Mouse (Mus musculus): ENCODE measurements around the gene Kl.

Kl gene

DNA sequence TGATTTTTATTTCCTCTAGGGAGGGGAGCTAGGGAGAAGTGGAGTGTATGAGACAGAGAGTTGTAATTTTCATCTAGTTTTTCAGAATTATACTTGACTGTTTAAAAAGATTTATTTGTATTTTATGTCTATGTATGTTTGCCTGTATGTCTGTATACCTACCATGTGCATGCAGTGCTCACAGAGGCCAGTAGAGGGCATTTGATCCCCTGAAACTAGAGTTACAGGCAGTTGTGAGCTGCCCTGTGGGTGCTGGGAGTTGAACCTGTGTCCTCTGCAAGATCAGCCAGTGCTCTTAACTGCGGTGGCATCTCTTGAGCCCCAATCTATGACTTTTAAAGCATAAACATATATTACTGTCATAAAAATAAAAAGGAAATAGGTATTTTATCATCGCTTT is 15.5 kb downstream of the Kl start:
- DNase-seq, result no peak

DNA sequence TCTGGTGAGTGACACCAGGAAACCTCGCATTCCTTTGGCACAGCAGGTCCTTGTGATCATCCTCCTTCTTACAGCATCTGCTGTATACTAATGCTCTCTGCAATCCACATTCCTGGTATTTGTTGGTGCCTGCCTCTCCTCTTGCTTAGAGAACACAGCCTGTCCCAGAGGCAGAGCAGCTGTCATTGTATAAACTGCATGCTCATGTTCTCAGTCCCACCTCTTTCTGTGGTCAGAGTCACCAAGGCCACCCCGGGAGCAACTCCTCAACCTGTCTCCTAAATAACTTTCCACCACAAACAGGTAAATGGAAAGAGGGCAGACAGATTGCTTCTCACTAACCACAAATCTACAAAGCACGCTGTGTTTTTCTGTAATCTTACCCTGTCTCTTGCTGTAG is 18.1 kb downstream of the Kl start:
- no peak for DNase-seq

DNA sequence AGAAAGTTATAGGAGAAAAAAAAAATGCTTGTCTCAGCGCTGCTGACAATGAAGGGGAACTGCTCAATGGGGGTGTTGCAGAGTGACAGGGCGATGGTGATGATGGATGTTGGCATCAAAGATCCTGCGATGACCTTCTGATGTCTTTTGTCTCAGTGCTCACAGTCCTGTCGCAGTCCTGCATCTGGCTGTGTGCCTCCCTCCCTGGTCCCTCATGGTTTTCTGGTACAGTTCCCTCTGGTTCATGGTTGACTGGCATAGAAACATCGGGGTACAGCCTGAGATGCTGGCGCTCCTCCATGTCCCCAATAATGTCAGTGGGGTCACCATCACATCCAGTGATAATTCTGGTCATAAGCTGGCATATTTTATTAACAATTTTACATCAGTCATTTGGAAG is 18.7 kb downstream of the Kl start:
- no peak for DNase-seq

DNA sequence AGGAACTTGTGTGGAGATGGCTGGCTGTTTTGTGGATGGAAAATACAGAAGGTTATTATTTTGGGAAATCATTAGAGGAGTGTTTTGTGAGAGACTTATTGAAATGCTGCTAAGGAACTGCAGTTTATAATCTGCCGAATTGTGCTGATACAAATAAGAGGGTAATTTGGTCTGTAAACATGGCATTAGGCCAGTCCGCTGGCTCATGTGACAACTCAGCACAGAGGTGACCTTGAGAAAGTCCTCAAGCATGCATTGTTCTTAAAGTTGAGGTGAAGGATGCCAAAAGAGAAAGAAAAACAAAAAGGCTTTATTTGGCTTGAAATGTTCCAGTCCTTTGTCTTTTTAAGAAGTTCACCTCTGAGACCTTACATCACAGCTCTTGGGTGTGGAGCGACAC is 21.8 kb downstream of the Kl start:
- no peak for DNase-seq

DNA sequence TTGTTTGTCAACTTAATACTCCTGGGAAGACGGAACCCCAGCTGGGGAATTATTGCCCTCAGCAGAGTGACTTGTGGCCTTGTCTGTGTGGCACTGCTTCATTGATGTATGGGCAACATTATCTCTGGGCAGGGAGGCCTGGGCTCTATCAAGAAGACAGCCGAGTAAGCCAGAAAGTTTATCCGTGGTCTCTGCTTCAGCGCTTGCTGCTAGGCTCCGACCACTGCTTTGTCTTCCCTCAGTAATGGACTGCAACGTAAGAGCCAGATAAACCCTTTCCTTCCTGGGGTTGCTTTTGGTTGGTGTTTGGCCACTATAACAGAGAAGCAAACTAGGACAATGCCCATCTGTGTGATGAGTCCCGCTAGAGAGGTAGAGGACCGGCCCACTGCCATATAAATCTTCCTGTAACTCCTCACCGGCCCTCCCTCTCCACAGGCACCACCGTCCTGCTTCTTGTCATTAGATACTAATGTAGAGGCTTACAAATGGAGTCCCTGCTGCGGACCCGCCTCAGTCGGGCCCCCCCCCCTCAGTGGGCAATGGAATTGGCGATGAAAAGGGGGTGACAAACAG is 25.1 kb downstream of the Kl start:
- DNase-seq, result no peak

DNA sequence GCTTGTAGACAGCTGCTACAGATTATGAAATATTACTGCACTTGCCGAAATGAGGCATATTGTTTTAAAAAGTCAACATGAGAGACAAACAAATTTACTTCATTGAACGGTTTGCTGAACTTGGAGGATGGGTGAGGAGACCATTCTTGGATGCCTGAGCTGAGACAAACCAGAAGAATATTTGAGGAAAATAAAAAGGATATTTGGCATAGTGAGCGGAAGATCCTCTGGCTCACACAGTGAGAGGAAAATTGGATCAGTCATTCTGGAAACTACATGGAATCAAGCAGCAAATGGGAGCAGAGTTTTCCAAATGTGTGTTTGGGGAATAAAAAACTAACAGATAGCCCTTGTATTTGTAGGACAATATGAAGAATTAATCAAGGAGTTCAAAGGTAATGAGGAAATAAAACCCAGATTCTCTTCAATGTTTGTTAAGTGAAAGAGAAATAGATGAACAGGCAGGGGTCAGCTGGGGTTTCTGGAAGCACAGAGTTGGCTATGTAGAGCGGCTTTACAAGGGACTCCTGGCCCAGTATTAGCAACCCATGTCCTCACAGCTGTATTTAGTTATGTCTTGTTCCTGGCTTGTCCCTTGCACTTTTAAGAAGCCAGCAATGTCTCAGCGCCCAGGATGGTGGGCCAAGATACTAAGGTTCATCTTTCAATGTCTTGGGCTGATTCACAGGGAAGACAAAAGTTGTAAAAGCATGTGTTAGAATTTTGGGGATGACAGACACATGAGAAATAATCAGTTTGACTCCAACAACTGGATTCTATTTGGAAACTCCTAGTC is 27.1 kb downstream of the Kl start:
- no peak for DNase-seq

DNA sequence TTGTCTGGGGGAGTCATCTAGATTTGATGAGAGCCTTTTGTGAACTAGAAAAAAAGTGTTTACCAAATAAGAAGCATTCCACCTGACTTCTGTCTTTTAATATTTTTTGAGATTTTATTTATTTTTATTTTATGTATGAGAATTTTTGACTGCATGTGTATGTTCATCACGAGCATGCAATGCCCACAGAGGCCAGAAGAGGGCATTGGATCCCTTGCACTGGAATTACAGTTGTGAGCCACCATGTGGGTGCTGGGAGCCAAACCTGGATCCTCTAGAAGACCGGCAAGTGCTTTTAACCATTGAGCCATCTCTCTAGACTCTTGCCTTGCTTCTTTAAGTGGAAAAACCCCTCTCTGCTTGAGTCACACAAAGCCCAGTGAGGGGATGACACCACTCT is 29.7 kb downstream of the Kl start:
- no peak for DNase-seq

DNA sequence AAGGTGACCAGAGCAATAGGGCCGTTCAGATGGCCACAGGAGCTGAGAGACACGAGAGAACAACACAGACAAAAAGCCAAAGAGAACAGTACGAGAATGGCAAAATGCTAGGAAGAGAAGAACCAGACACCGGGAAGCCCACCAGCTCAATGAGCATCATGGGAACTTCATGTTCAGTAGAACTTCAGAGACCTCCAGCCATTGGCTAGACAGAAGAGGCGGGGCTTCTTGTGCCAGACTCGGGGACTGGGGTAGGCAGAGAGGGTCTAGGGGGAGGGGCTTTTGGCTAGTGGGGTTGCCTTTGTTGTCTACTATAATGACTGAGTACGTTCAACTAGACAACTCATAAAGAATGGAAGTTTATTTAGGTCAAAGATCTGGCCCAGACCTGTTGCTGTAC is 41.7 kb downstream of the Kl start:
- DNase-seq, result no peak

DNA sequence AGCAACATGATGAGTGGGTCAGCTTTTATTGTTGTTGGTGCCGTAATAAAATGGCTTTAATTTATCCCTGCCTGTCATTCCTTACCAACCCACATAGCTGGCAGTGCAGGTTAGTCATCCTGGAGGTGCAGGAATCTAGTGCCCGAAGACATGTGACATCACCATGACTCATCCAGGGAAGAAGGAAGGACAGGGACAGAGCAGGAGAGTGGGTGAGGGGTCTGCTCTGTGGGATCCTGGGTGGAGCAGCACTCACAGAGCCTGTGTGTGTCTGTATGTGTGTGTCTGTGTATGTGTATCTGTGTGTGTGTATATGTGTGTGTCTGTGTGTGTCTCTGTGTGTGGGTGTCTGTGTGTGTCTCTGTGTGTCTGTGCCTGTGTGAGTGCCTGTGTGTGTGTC is 44.2 kb downstream of the Kl start:
- DNase-seq, result no peak

DNA sequence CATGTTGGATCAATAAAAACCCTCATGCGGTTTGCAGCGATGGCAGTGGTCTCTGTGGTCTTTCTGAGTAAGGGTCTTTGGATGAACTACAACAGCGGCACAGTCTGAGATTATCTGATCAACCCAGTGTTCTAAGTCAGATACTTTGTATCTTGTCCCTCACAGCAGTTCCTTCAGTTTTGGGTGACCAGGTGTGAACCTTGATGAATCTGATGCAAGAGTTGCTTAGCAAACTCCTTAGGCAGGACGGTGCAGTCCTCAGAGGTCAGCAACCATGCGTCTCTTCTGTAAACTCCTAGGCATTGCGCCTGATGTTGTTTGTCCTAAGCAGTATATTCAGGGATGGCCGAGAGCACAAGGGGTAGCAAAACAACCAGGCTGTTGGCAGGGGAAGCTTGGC is 48.7 kb downstream of the Kl start:
- no peak for DNase-seq

DNA sequence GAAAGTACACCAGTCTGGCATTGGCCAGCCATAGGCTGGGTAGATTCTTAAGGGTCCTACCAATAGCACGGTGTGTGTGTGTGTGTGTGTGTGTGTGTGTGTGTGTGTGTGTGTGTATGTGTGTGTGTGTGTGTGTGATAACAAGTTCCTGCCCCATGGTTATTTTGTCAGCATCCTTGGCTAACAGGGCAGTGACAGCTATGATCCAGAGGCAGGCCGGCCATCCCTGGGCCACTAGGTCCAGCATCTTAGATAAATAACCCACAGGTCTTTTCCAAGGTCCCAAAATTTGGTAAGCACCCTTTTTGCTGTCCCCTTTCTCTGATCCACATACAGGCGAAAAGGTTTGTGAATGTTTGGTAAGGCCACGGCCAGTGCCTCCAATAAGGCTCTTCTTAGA is 49.6 kb downstream of the Kl start:
- DNase-seq, result no peak

DNA sequence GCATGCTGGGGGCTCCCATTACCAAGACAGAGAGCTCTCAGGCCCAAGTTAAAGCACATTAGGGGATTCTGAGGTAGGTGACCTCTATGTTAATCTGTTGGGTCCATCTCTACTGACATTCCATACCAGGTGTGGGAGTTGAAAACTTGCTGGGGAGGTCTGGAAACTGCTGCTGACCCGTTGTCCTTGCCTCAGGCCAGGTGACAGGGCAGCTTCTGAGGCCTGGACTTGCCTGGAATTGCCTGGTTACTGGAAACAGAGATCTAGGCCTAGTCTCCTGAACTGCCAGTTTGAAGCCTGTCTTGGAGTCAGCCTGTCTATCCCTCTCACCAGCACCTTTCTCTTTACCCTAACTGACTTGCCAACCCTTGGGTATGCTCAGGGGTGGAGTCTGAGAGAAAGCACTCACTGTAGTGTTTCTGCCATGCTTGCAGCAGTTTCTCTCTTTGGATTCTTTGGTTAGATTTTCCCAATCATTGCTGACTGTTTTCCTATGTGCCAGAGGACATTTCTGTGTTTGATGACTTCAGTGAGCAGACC is 51.9 kb downstream of the Kl start:
- DNase-seq, result no peak

DNA sequence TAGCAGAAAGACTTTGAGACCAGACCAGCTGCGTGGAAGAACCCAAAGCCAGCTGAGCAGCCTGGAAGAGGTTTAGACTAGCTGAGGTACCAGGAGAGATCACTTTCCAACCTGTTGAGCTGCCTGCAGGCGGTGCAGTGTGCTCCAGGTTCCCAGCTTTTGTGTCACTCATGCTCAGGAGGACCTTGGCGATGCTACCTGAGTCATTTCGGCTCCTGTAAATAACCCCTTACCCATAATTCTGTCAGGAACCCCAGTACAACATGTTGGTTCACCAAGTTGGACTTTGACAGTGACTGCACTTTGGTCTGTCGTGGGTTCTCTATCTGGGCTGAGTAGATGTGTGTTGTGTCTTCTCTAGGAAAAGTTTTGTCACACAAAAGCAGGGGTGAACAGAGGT is 66.0 kb downstream of the Kl start:
- no peak for DNase-seq

DNA sequence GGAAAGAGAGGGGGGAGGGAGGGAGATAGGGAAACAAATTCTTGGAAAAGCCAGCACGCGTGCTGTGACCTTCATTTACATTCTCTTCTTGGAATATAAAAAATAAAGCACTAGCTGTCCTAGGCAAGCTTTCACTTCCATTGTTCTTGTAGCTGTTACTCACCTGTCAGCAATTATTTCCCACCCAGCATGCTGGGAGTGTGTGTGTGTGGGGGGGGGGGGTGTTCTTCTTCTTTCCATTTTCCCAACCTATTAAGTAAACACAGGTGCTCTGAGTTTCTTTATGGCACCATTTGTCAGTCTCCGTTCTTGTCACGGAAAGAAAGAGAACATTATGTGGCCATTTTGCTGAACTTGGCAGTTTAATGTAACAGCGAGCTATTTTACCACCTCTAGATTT is 66.6 kb downstream of the Kl start:
- no peak for DNase-seq

DNA sequence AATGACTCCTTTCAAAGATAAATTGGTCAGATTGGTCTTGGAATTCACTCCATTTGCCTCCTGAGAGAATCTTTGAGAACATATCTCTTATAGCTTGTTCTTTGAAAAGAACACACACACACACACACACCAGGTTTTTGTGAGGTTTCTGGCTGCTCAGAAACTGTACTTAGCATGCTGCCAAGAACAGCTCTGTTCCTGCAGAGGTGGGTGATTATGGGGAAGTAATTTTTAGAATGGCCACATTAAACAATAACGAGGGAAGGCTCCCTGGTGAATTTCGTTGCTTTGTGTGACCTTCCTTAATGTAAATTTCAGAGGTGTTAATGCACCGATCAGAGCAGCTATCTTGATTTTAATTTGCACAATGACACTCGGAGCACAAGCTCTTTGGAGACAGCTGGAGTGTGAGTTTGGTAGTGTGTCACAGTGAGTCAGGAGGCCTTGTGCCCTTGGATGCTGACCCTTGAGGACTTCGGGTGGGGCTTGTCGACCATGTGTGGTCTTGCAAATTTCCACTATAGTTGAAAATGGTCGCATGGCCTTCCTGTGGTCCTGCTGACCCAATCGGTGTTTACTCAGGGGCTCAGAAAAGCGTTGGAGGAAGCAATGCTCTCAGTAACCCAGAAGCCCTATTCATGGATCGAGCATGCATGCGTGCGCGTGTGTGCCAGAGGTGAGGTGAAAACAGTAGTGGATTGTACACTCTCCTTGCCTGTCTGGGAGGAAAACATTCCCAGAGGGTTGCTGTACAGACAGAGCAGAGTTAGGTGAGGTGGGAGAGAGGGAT is 67.8 kb downstream of the Kl start:
- DNase-seq, result no peak

DNA sequence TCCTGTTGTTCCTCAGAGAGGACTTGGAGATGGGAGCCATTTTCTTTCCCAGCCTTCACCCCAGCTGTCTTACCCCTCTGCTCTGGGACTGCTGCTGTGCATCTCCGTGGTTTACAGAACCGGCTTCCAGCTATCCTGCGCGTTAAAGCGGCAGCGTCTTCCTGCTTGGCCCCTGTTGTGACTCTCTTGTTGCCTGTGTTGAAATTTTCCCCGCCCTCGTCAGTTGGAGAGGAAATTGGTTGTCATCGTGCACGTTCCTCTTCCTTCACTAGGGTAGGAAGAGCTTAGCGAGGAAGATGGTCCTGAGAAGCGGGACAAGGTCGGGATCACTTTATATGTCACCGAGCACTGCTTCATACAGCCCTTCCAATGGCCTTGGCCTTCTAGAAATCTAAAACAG is 68.4 kb downstream of the Kl start:
- DNase-seq, result no peak

DNA sequence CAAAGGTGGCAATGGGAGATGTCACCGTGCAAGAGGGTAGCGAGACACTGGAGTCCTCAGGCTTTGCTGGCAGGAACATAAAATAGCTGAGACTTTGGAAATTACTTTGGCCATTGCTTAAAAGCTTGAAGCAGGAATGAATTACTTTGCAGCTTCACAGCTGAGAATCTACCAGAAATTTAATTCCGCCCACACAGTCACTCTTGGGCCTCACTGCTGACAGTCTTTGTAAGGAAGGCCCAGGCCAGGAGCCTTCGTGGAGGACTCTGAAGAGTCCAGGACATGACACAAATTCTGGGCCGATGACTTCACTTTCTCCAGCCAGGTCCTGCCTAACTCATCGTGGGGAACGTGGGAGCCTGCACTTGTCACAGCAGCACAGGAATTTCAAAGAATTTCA is 69.6 kb downstream of the Kl start:
- DNase-seq, result no peak

DNA sequence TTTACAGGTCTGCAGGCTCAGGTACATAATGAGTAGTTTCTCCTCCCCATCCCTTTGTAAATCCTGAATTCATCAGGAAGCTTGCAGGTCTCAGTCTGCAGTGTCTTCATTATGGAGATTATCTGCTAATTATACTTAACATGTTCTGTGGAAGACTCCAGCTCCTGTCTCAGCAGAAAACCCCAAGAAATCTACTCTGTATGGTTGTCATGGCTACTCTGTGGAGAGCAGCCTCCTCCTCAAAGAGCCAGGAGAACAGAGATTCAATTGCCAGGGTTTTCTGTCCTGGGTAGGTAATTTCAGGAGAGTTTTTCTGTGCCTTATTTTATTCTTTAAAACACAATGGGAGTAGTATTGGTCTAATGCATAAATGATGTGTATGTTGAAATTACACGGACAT is 70.5 kb downstream of the Kl start:
- DNase-seq, result no peak

DNA sequence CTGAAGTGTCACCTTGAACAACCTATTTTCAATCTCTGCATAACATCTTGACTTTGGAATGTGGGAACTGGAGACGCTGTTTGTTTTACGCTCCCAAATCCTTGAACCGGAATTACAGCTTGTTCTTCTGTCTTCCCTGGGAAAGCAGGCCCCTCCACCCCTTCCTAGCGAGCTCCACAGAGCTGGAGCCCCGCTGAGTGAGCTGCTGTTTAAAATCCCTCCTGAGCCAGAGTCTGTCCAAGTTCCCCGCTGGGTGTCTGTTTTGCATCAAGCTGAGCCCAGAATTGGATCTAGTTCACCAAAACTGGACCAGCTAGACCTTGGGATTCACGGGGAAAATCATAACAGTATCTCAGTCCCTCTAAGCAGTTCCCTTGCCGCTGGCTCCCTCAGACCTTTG is 71.1 kb downstream of the Kl start:
- DNase-seq, result no peak

DNA sequence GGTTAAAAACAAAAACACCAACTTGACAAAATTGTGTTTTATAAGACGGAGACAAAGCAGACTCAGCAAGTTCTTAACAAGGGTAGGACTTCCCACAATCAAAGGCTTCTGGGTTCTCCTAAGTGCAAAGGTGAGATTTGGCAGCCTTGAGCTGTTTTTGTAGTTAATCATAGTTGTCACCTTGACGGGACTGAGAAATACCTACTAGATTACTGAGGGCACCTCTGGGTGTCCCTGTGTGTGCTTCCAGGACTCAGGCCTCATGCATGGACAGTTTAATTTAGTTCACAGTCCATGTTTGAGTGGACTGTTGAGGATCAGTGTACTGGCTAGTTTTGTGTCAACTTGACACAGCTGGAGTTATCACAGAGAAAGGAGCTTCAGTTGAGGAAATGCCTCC is 72.1 kb downstream of the Kl start:
- DNase-seq, result no peak

DNA sequence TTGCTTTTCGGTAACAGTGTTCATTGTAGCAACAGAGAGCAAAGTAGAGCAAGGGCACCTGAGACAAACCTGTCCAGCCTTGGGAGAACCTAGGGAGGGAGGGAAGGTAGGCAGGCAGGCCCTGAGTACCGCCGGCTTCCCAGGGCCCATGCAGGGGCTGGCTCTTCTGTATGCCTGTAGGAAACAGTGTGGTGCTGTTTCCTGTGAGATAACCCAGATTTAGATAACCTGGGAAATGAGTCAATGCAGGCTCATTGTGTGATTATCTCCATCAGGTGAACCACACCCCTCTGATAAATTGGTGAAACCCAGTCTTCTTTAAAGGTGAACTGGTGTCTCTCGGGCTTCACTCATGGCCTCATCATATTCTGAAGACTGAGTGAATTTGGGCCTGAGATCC is 73.7 kb downstream of the Kl start:
- DNase-seq, result no peak

DNA sequence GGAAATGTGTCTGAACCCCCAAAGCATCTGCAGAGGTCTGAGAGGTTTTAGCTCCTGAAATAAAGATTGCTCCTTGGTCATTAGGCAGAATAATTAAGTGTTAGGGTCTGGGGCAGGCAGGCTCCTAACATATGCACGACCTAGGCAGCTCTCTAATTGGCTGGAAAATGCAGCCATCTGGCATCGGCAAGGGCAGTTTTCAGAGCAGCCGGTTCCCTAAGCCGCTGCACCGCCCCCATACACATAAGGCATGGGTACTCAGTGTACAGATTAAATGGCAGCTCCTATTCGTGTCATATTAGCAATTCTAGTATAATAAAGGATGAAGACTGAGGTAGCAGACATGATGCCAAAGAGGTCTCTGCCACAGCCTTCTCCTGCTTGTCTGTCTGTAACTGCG is 74.8 kb downstream of the Kl start:
- no peak for DNase-seq

DNA sequence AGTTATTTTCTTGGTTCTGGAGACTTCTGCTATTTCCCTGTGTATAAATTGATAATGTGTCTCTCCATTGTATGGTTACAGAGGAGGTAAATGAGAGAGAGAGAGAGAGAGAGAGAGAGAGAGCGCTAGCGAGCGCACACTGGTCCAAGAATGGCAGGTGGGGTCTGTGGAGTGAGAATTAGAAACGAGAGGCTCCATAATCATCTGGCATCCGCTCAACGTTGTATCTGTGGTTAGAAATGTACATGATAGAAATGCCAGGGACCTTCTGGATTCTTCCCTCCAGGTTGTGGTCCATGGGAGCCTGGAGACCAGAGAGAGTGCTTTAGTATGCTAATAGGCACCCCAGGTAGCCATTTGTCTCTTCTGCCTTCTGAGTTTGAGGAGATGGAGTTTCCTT is 76.5 kb downstream of the Kl start:
- no peak for DNase-seq
